In the genomic region with DNA sequence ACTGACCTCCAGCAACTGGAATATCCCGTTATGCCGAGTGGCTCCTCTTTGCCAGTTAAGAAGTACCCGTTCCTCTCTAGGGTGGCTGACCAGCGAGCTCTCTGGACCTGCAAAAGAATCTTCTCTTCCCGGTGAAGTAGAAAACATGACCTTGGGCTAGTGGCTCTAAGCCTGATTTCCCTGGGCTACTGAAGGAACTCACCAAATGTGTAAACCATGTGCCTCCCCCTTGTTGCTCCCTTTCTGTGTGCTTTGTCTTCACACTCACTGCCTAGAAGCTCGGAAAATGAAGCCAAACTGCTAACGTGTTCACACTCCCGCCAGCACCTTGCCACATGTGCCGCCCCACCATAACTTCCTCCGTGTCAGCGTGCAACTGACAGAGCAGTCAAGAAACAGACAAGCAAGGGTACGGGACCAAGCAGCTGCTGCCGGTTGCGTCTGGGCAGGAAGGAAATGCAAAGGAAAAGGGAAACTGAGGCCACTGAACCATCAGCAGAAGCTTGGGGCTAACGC, we compare ENCODE assay signal across 12 mouse cellular contexts. TPM values are rescaled to one million over a fixed set of nuclear protein-coding genes. Genes with fewer than 3 reads are reported as not detected.
DNase-seq lines count a peak whose midpoint lies in the region; ATAC-seq and TF ChIP-seq lines count a peak whose summit lies in the region.
"Had no signal": no experiment of that assay in that cellular context is flagged by ENCODE, and none has a peak within 500 bp of the region (broad histone marks: within the 10 kb centered on the region; RNA-seq: fewer than 3 reads in every experiment).

No protein-coding gene starts in this region.

- no peaks in the 10 kb centered on the region for H3K27me3 ChIP-seq in hindbrain, embryonic 16.5 days (replicated peaks; ENCODE audit: control insufficient read depth, insufficient read depth, low read length)
- H3K27me3 ChIP-seq in hindbrain, embryonic 12.5 days: peaks cover 4% of the 10 kb centered on the region; the same call in 1 of the 2 replicates
- H3K27me3 ChIP-seq in ES-Bruce4 (ENCODE audit: control insufficient read depth, insufficient read depth, low read length, poor library complexity, severe bottlenecking): no peaks in the 10 kb centered on the region; the same call in 1 of the 2 replicates
- H3K27me3 ChIP-seq in midbrain, postnatal 0 days (ENCODE audit: insufficient read depth, low read length): no peaks in the 10 kb centered on the region
- H3K27me3 ChIP-seq: embryonic facial prominence, embryonic 12.5 days; hindbrain, embryonic 15.5 days; limb, embryonic 15.5 days had no signal

- TF ChIP-seq EP300 in ES-Bruce4 (IDR thresholded peaks at IDR 0.05; ENCODE audit: insufficient read depth, low read depth, low read length): no peak

- ATAC-seq in hindbrain, embryonic 16.5 days: peak; percentile 63; the same call in 1 of the 2 replicates
- ATAC-seq in hindbrain, embryonic 12.5 days (ENCODE audit: low FRiP score): no peak
- peak; percentile 78 for ATAC-seq in common myeloid progenitor, adult 5-6 weeks (replicated peaks; ENCODE audit: low read depth, poor library complexity, severe bottlenecking)
- peak; percentile 3; the same call in 1 of the 2 replicates for ATAC-seq in midbrain, postnatal 0 days (ENCODE audit: low FRiP score)

- TF ChIP-seq POLR2A in ES-Bruce4 (IDR thresholded peaks at IDR 0.05; ENCODE audit: insufficient read depth, low read length): no peak

- H3K4me2 ChIP-seq in hindbrain, embryonic 16.5 days (ENCODE audit: low read length): no peak overlapping the region
- no peak overlapping the region for H3K4me2 ChIP-seq in hindbrain, embryonic 12.5 days (replicated peaks)
- no peak overlapping the region for H3K4me2 ChIP-seq in midbrain, postnatal 0 days (ENCODE audit: low read depth, low read length, poor library complexity, severe bottlenecking)
- H3K4me2 ChIP-seq: embryonic facial prominence, embryonic 12.5 days; limb, embryonic 15.5 days had no signal

- H3K36me3 ChIP-seq in hindbrain, embryonic 16.5 days (ENCODE audit: control insufficient read depth, insufficient read depth, low read length): no peaks in the 10 kb centered on the region
- no peaks in the 10 kb centered on the region for H3K36me3 ChIP-seq in hindbrain, embryonic 12.5 days
- no peaks in the 10 kb centered on the region for H3K36me3 ChIP-seq in ES-Bruce4 (ENCODE audit: control insufficient read depth, insufficient read depth, low read length, poor library complexity, severe bottlenecking)
- no peaks in the 10 kb centered on the region for H3K36me3 ChIP-seq in midbrain, postnatal 0 days (ENCODE audit: insufficient read depth, low read length)
- H3K36me3 ChIP-seq: embryonic facial prominence, embryonic 12.5 days; hindbrain, embryonic 15.5 days; limb, embryonic 15.5 days had no signal

- H3K9me3 ChIP-seq in hindbrain, embryonic 16.5 days (ENCODE audit: control insufficient read depth, low read length): no peaks in the 10 kb centered on the region
- no peaks in the 10 kb centered on the region for H3K9me3 ChIP-seq in hindbrain, embryonic 12.5 days (replicated peaks)
- no peaks in the 10 kb centered on the region for H3K9me3 ChIP-seq in ES-Bruce4 (replicated peaks; ENCODE audit: control insufficient read depth, insufficient read depth, low read length, poor library complexity, severe bottlenecking)
- H3K9me3 ChIP-seq in midbrain, postnatal 0 days (ENCODE audit: low read length): no peaks in the 10 kb centered on the region
- H3K9me3 ChIP-seq: embryonic facial prominence, embryonic 12.5 days; hindbrain, embryonic 15.5 days; limb, embryonic 15.5 days had no signal

- no peak overlapping the region for H3K9ac ChIP-seq in hindbrain, embryonic 16.5 days (ENCODE audit: low read depth, low read length)
- no peak overlapping the region for H3K9ac ChIP-seq in hindbrain, embryonic 12.5 days
- H3K9ac ChIP-seq in ES-Bruce4 (ENCODE audit: low read depth, poor library complexity, severe bottlenecking): no peak overlapping the region
- H3K9ac ChIP-seq in midbrain, postnatal 0 days (replicated peaks; ENCODE audit: low read length, poor library complexity, severe bottlenecking): no peak overlapping the region
- H3K9ac ChIP-seq: embryonic facial prominence, embryonic 12.5 days; hindbrain, embryonic 15.5 days; limb, embryonic 15.5 days had no signal

- intact Hi-C loops in heart, postnatal 10 days (cut with DNase I): loop anchor here (1.0 kb wide), 1 partner anchor 528 kb away; no protein-coding TSS in a partner anchor

- H3K4me1 ChIP-seq in hindbrain, embryonic 16.5 days (ENCODE audit: control insufficient read depth, insufficient read depth, low read depth, low read length): no peaks in the 10 kb centered on the region
- H3K4me1 ChIP-seq in hindbrain, embryonic 12.5 days: no peaks in the 10 kb centered on the region
- H3K4me1 ChIP-seq in ES-Bruce4 (ENCODE audit: control insufficient read depth, insufficient read depth, low read length): no peaks in the 10 kb centered on the region
- no peaks in the 10 kb centered on the region for H3K4me1 ChIP-seq in midbrain, postnatal 0 days (ENCODE audit: insufficient read depth, low read length)
- H3K4me1 ChIP-seq: embryonic facial prominence, embryonic 12.5 days; hindbrain, embryonic 15.5 days; limb, embryonic 15.5 days had no signal

- no peak overlapping the region for H3K4me3 ChIP-seq in hindbrain, embryonic 16.5 days (ENCODE audit: low read length)
- no peak overlapping the region for H3K4me3 ChIP-seq in hindbrain, embryonic 12.5 days
- peak overlapping the region; percentile 4 for H3K4me3 ChIP-seq in ES-Bruce4 (ENCODE audit: low read depth, low read length)
- no peak overlapping the region for H3K4me3 ChIP-seq in midbrain, postnatal 0 days (ENCODE audit: low read depth, low read length)
- H3K4me3 ChIP-seq: embryonic facial prominence, embryonic 12.5 days; heart, adult 2 months; hindbrain, embryonic 15.5 days; limb, embryonic 15.5 days had no signal

- no peak for DNase-seq in midbrain, postnatal 0 days (ENCODE audit: low spot score)
- no peak for DNase-seq in heart, postnatal 10 days
- no peak for DNase-seq in liver
- DNase-seq: cerebellum, adult 9-11 months had no signal

- no peak for TF ChIP-seq CTCF in ES-Bruce4 (IDR thresholded peaks at IDR 0.05; ENCODE audit: low read depth, low read length)
- no peak for TF ChIP-seq CTCF in midbrain, postnatal 0 days (IDR thresholded peaks at IDR 0.05)

- 74% methylated on average over 15 of the region's 15 CpGs for WGBS in hindbrain, embryonic 16.5 days
- 67% methylated on average over 15 of the region's 15 CpGs for WGBS in hindbrain, embryonic 12.5 days
- 68% methylated on average over 15 of the region's 15 CpGs for WGBS in midbrain, postnatal 0 days

- H3K27ac ChIP-seq in hindbrain, embryonic 16.5 days (ENCODE audit: low read depth, low read length): no peak overlapping the region
- no peak overlapping the region for H3K27ac ChIP-seq in hindbrain, embryonic 12.5 days
- no peak overlapping the region for H3K27ac ChIP-seq in ES-Bruce4 (ENCODE audit: insufficient read depth, low read length)
- no peak overlapping the region for H3K27ac ChIP-seq in midbrain, postnatal 0 days (ENCODE audit: low read depth, low read length)
- H3K27ac ChIP-seq: embryonic facial prominence, embryonic 12.5 days; heart, adult 2 months; hindbrain, embryonic 15.5 days; limb, embryonic 15.5 days had no signal

RNA-seq across cellular contexts. Expression of gene Zmat3, which starts 47.9 kb away (rescaled TPM):
- 7.5 and 7.6 TPM in 2 replicates for polyA plus RNA-seq in hindbrain, embryonic 16.5 days (2015; fragmentation: Nextera tagmentation; extraction: Ambion mirVana)
- polyA plus RNA-seq in hindbrain, embryonic 12.5 days (2016; fragmentation: Nextera tagmentation; extraction: Ambion mirVana): 9.4 and 10.1 TPM in 2 replicates
- 112 and 122 TPM in 2 replicates for polyA plus RNA-seq in ES-Bruce4 (2011; ENCODE audit: insufficient read depth, insufficient read length, low read depth, missing spikeins)
- 1.8 TPM in 2 replicates for total RNA-seq in common myeloid progenitor, adult 5-6 weeks (2017)
- 13.7 and 21.2 TPM in 2 replicates for total RNA-seq in midbrain, postnatal 0 days (2014; rRNA removed)
- 5.2 and 5.5 TPM in 2 replicates for polyA plus RNA-seq in midbrain, postnatal 0 days (2015; fragmentation: Nextera tagmentation; extraction: Ambion mirVana)
- 10 to 100 TPM; 11.2 to 12.1 TPM for total RNA-seq in heart, postnatal 10 days (2021)

Comparison
In these comparisons a context has a peak if more than half of its experiments do, and no peak if none do; other contexts are left out.
1. RNA of gene Zmat3, which starts 47.9 kb away (polyA plus RNA-seq): 112 to 122 TPM in ES-Bruce4; 9.4 to 10.1 TPM in hindbrain, embryonic 12.5 days, 7.5 to 7.6 TPM in hindbrain, embryonic 16.5 days and 5.2 to 5.5 TPM in midbrain, postnatal 0 days; every median in the first group is over 10 times any median in the second.